Comparison of ENCODE assay signal across 8 mouse cellular contexts in genomic region chr14:93891371-93891746, GRCm38 (mm10). TPM values are rescaled to one million over a fixed set of nuclear protein-coding genes. Genes with fewer than 3 reads are reported as not detected.
DNase-seq lines count a peak whose midpoint lies in the region; ATAC-seq and TF ChIP-seq lines count a peak whose summit lies in the region.

No protein-coding gene starts in this region.

- H3K9ac ChIP-seq in ES-Bruce4 (ENCODE audit: low read depth, poor library complexity, severe bottlenecking), result peak overlapping the region; percentile 47
- peak overlapping the region; percentile 64 for H3K9ac ChIP-seq in neural tube, embryonic 14.5 days (replicated peaks; ENCODE audit: low read depth, low read length)

- intact Hi-C loops in left cerebral cortex, postnatal 4 days (cut with DNase I), result loop anchor here (10.0 kb wide), 1 partner anchor 1883 kb away; no protein-coding TSS in a partner anchor

- under 1% methylated on average over 13 of the region's 13 CpGs for WGBS in forebrain, embryonic 10.5 days
- under 1% methylated on average over 13 of the region's 13 CpGs for WGBS in neural tube, embryonic 14.5 days

- TF ChIP-seq POLR2A in ES-Bruce4 (IDR thresholded peaks at IDR 0.05; ENCODE audit: insufficient read depth, low read length), result no peak

- no peak for TF ChIP-seq EP300 in ES-Bruce4 (IDR thresholded peaks at IDR 0.05; ENCODE audit: insufficient read depth, low read depth, low read length)

- peak overlapping the region; percentile 60 for H3K4me2 ChIP-seq in neural tube, embryonic 14.5 days (ENCODE audit: low read depth, low read length)

- peaks cover 7% of the 10 kb centered on the region; the same call in 1 of the 2 replicates for H3K27me3 ChIP-seq in ES-Bruce4 (ENCODE audit: control insufficient read depth, insufficient read depth, low read length, poor library complexity, severe bottlenecking)
- peaks cover 13% of the 10 kb centered on the region; the same call in 1 of the 2 replicates for H3K27me3 ChIP-seq in forebrain, embryonic 10.5 days (ENCODE audit: poor library complexity, severe bottlenecking)
- no peaks in the 10 kb centered on the region for H3K27me3 ChIP-seq in neural tube, embryonic 14.5 days (ENCODE audit: control insufficient read depth, insufficient read depth, low read length)

- no peak for TF ChIP-seq CTCF in ES-Bruce4 (IDR thresholded peaks at IDR 0.05; ENCODE audit: low read depth, low read length)

- no peaks in the 10 kb centered on the region for H3K9me3 ChIP-seq in ES-Bruce4 (replicated peaks; ENCODE audit: control insufficient read depth, insufficient read depth, low read length, poor library complexity, severe bottlenecking)
- H3K9me3 ChIP-seq in forebrain, embryonic 10.5 days, result no peaks in the 10 kb centered on the region
- H3K9me3 ChIP-seq in neural tube, embryonic 14.5 days (ENCODE audit: control insufficient read depth, low read length), result no peaks in the 10 kb centered on the region

- H3K4me3 ChIP-seq in ES-Bruce4 (ENCODE audit: low read depth, low read length), result peak overlapping the region; percentile 65
- peak overlapping the region; percentile 64 for H3K4me3 ChIP-seq in forebrain, embryonic 10.5 days
- peak overlapping the region; percentile 44 for H3K4me3 ChIP-seq in neural tube, embryonic 14.5 days (ENCODE audit: low read depth, low read length)

- H3K4me1 ChIP-seq in ES-Bruce4 (ENCODE audit: control insufficient read depth, insufficient read depth, low read length), result no peaks in the 10 kb centered on the region
- peaks cover 39% of the 10 kb centered on the region for H3K4me1 ChIP-seq in forebrain, embryonic 10.5 days
- 0 out of 2 replicates have a peak, but pooled peaks cover 5% of the 10 kb centered on the region for H3K4me1 ChIP-seq in neural tube, embryonic 14.5 days (ENCODE audit: control insufficient read depth, insufficient read depth, low read length)

- DNase-seq in gastrocnemius, postnatal 10 days, result peak; percentile 11
- no peak for DNase-seq in gastrocnemius, adult 18-20 months (ENCODE audit: low spot score)
- DNase-seq in forebrain, embryonic 10.5 days (ENCODE audit: extremely low spot score, low spot score), result no peak
- peak; percentile 38 for DNase-seq in left cerebral cortex, postnatal 4 days
- DNase-seq in Muller cell, postnatal 12 days (ENCODE audit: inconsistent ontology term), result no peak
- DNase-seq in thymus, postnatal 10 days (ENCODE audit: low spot score in 2 of 2), result no peak

- H3K27ac ChIP-seq in ES-Bruce4 (ENCODE audit: insufficient read depth, low read length), result no peak overlapping the region
- H3K27ac ChIP-seq in forebrain, embryonic 10.5 days, result peak overlapping the region; percentile 87
- H3K27ac ChIP-seq in neural tube, embryonic 14.5 days (ENCODE audit: low read depth, low read length), result peak overlapping the region; percentile 83

- H3K36me3 ChIP-seq in ES-Bruce4 (ENCODE audit: control insufficient read depth, insufficient read depth, low read length, poor library complexity, severe bottlenecking), result no peaks in the 10 kb centered on the region
- peaks cover 10% of the 10 kb centered on the region for H3K36me3 ChIP-seq in forebrain, embryonic 10.5 days (replicated peaks)
- H3K36me3 ChIP-seq in neural tube, embryonic 14.5 days (ENCODE audit: control insufficient read depth, insufficient read depth, low read length), result no peaks in the 10 kb centered on the region

- ATAC-seq in neural tube, embryonic 14.5 days (ENCODE audit: low read depth), result no peak; the same call in 1 of the 2 replicates

RNA-seq across cellular contexts. Expression of gene Pcdh9, which starts 0.9 kb away (rescaled TPM):
- total RNA-seq in gastrocnemius, postnatal 10 days (2021), result 1 to 10 TPM; 3.2 to 4.4 TPM
- total RNA-seq in gastrocnemius, adult 18-20 months (2021), result under 1 TPM; 0.25 to 0.40 TPM
- 0.12 and 0.52 TPM in 2 replicates for polyA plus RNA-seq in ES-Bruce4 (2011; ENCODE audit: insufficient read depth, insufficient read length, low read depth, missing spikeins)
- 30.4 and 30.5 TPM in 2 replicates for polyA plus RNA-seq in forebrain, embryonic 10.5 days (2016; fragmentation: Nextera tagmentation; extraction: Ambion mirVana)
- 100 to 1,000 TPM; 177 to 178 TPM for total RNA-seq in left cerebral cortex, postnatal 4 days (2021)
- polyA plus RNA-seq in neural tube, embryonic 14.5 days (2014; fragmentation: Nextera tagmentation; extraction: Ambion mirVana), result 180 and 194 TPM in 2 replicates

Comparison
In these comparisons a context has a peak if more than half of its experiments do, and no peak if none do; other contexts are left out.
1. DNase-seq: peak in gastrocnemius, postnatal 10 days (single experiment) and left cerebral cortex, postnatal 4 days (single experiment); none in gastrocnemius, adult 18-20 months (single experiment), forebrain, embryonic 10.5 days (single experiment), Muller cell, postnatal 12 days (single experiment) and thymus, postnatal 10 days (0 of 2).
2. RNA of gene Pcdh9, which starts 0.9 kb away (total RNA-seq): 177 to 178 TPM in left cerebral cortex, postnatal 4 days; 3.2 to 4.4 TPM in gastrocnemius, postnatal 10 days and 0.25 to 0.40 TPM in gastrocnemius, adult 18-20 months; every median in the first group is over 10 times any median in the second.
3. Peak in every context shown above with its lines, with median percentiles within 50 percentile points of each other: H3K4me3 ChIP-seq.